Mouse (Mus musculus) G1E (cell line): Measurements from ENCODE around the gene Recql5.

Experiments used
- CTCF ChIP-seq: IDR thresholded peaks from 2 replicates; pipeline ENCODE4 v1.5.1; 2012; ENCODE audit warnings: low read depth, low read length, inconsistent platforms, mixed read lengths
- TAL1 ChIP-seq: conservative IDR thresholded peaks from 2 replicates; pipeline ENCODE4 v1.6.1; 2012; ENCODE audit warnings: low read depth, low read length, inconsistent platforms, mixed read lengths

- no peak for TF ChIP-seq TAL1
- peak; percentile 91 for TF ChIP-seq CTCF
These were observed 34.4 kb downstream of the Recql5 start for GRCm38 (mm10) chr11:115898886-115899285.
